Mouse (Mus musculus): ENCODE data around the gene Fuk. TPM values are rescaled to one million over a fixed set of nuclear protein-coding genes. Genes with fewer than 3 reads are reported as not detected.
"Not testable (repeated sequence)": the region's sequence is repeated elsewhere in the genome, so short reads cannot be mapped to it uniquely, and the experiment has no call there.

Fuk gene
- polyA plus RNA-seq, 1 experiment from 2014 or later: 4.3 TPM

GRCm38 (mm10) chr8:110933272-110933671 lies 31.0 kb upstream of the Fuk start:
- Histone ChIP-seq H3K27me3 (ENCODE audit: control insufficient read depth, insufficient read depth, low read length) (no peaks in the 10 kb centered on the region), H3K27ac (ENCODE audit: low read depth, low read length) (no peak overlapping the region), H3K9me3 (ENCODE audit: control insufficient read depth, low read length) (no peaks in the 10 kb centered on the region), H3K36me3 (ENCODE audit: control insufficient read depth, insufficient read depth, low read length) (no peaks in the 10 kb centered on the region), H3K9ac (ENCODE audit: low read length) (no peak overlapping the region), H3K4me2 (no peak overlapping the region), H3K4me1 (ENCODE audit: control insufficient read depth, insufficient read depth, low read length) (no peaks in the 10 kb centered on the region), H3K4me3 (ENCODE audit: low read depth, low read length) (no peak overlapping the region)
- DNase-seq (ENCODE audit: low spot score, missing footprints): no peak
- ATAC-seq (ENCODE audit: low FRiP score): no peak
- WGBS: 90% methylated on average over 2 of the region's 2 CpGs

GRCm38 (mm10) chr8:110932444-110932843 lies 30.2 kb upstream of the Fuk start:
- Histone ChIP-seq H3K9me3 (ENCODE audit: control insufficient read depth, low read length) (no peaks in the 10 kb centered on the region), H3K27me3 (ENCODE audit: control insufficient read depth, insufficient read depth, low read length) (no peaks in the 10 kb centered on the region), H3K4me2 (no peak overlapping the region), H3K27ac (ENCODE audit: low read depth, low read length) (no peak overlapping the region), H3K4me1 (ENCODE audit: control insufficient read depth, insufficient read depth, low read length) (no peaks in the 10 kb centered on the region), H3K9ac (ENCODE audit: low read length) (no peak overlapping the region), H3K4me3 (ENCODE audit: low read depth, low read length) (no peak overlapping the region), H3K36me3 (ENCODE audit: control insufficient read depth, insufficient read depth, low read length) (no peaks in the 10 kb centered on the region)
- no peak for DNase-seq (ENCODE audit: low spot score, missing footprints)
- no peak for ATAC-seq (ENCODE audit: low FRiP score)
- WGBS: 88% methylated on average over 3 of the region's 3 CpGs

GRCm38 (mm10) chr8:110931176-110931939 lies 29.1 kb upstream of the Fuk start:
- WGBS: 78% methylated on average over 12 of the region's 12 CpGs

GRCm38 (mm10) chr8:110929672-110930071 lies 27.4 kb upstream of the Fuk start:
- H3K4me1 ChIP-seq (ENCODE audit: control insufficient read depth, insufficient read depth, low read length); H3K4me3 ChIP-seq (ENCODE audit: low read depth, low read length); H3K4me2 ChIP-seq; DNase-seq (ENCODE audit: low spot score, missing footprints); H3K9ac ChIP-seq (ENCODE audit: low read length); H3K9me3 ChIP-seq (ENCODE audit: control insufficient read depth, low read length); H3K36me3 ChIP-seq (ENCODE audit: control insufficient read depth, insufficient read depth, low read length); ATAC-seq (ENCODE audit: low FRiP score); H3K27me3 ChIP-seq (ENCODE audit: control insufficient read depth, insufficient read depth, low read length); H3K27ac ChIP-seq (ENCODE audit: low read depth, low read length): not testable (repeated sequence)
- 94% methylated on average over 6 of the region's 8 CpGs for WGBS

More at GRCm38 (mm10) chr8:110931176-110931939, 29.1 kb upstream of the Fuk start:
- no peak for DNase-seq (ENCODE audit: low spot score, missing footprints)
- Histone ChIP-seq H3K9ac (ENCODE audit: low read length) (no peak overlapping the region), H3K27ac (ENCODE audit: low read depth, low read length) (no peak overlapping the region), H3K4me2 (no peak overlapping the region), H3K4me3 (ENCODE audit: low read depth, low read length) (no peak overlapping the region), H3K27me3 (ENCODE audit: control insufficient read depth, insufficient read depth, low read length) (no peaks in the 10 kb centered on the region), H3K36me3 (ENCODE audit: control insufficient read depth, insufficient read depth, low read length) (no peaks in the 10 kb centered on the region), H3K4me1 (ENCODE audit: control insufficient read depth, insufficient read depth, low read length) (no peaks in the 10 kb centered on the region), H3K9me3 (ENCODE audit: control insufficient read depth, low read length) (no peaks in the 10 kb centered on the region)
- ATAC-seq (ENCODE audit: low FRiP score): no peak

- H3K27ac ChIP-seq (ENCODE audit: low read depth, low read length): no peak overlapping the region
- 61% methylated on average over 5 of the region's 5 CpGs for WGBS
- ATAC-seq (ENCODE audit: low FRiP score): no peak
These were observed 26.8 kb upstream of the Fuk start for GRCm38 (mm10) chr8:110929066-110929465.

GRCm38 (mm10) chr8:110928435-110928834 lies 26.1 kb upstream of the Fuk start:
- no peak overlapping the region for H3K4me3 ChIP-seq (ENCODE audit: low read depth, low read length)
- ATAC-seq (ENCODE audit: low FRiP score): no peak
- H3K36me3 ChIP-seq (ENCODE audit: control insufficient read depth, insufficient read depth, low read length): no peaks in the 10 kb centered on the region
- WGBS: 85% methylated on average over 7 of the region's 7 CpGs
- no peak overlapping the region for H3K4me2 ChIP-seq
- no peak overlapping the region for H3K27ac ChIP-seq (ENCODE audit: low read depth, low read length)
- DNase-seq (ENCODE audit: low spot score, missing footprints): no peak
- H3K9me3 ChIP-seq (ENCODE audit: control insufficient read depth, low read length): no peaks in the 10 kb centered on the region
- no peaks in the 10 kb centered on the region for H3K27me3 ChIP-seq (ENCODE audit: control insufficient read depth, insufficient read depth, low read length)
- no peak overlapping the region for H3K9ac ChIP-seq (ENCODE audit: low read length)
- no peaks in the 10 kb centered on the region for H3K4me1 ChIP-seq (ENCODE audit: control insufficient read depth, insufficient read depth, low read length)

More at GRCm38 (mm10) chr8:110929066-110929465, 26.8 kb upstream of the Fuk start:
- no peaks in the 10 kb centered on the region for H3K4me1 ChIP-seq (ENCODE audit: control insufficient read depth, insufficient read depth, low read length)
- no peaks in the 10 kb centered on the region for H3K27me3 ChIP-seq (ENCODE audit: control insufficient read depth, insufficient read depth, low read length)
- H3K36me3 ChIP-seq (ENCODE audit: control insufficient read depth, insufficient read depth, low read length): no peaks in the 10 kb centered on the region
- no peaks in the 10 kb centered on the region for H3K9me3 ChIP-seq (ENCODE audit: control insufficient read depth, low read length)
- H3K9ac ChIP-seq (ENCODE audit: low read length): no peak overlapping the region
- no peak overlapping the region for H3K4me3 ChIP-seq (ENCODE audit: low read depth, low read length)
- no peak overlapping the region for H3K4me2 ChIP-seq
- DNase-seq (ENCODE audit: low spot score, missing footprints): no peak

- H3K4me2 ChIP-seq: no peak overlapping the region
- WGBS: 56% methylated on average over 5 of the region's 5 CpGs
- peaks cover under 1% of the 10 kb centered on the region for H3K4me1 ChIP-seq (ENCODE audit: control insufficient read depth, insufficient read depth, low read length)
- no peaks in the 10 kb centered on the region for H3K36me3 ChIP-seq (ENCODE audit: control insufficient read depth, insufficient read depth, low read length)
- H3K4me3 ChIP-seq (ENCODE audit: low read depth, low read length): no peak overlapping the region
- no peak for DNase-seq (ENCODE audit: low spot score, missing footprints)
- H3K27ac ChIP-seq (ENCODE audit: low read depth, low read length): no peak overlapping the region
- no peaks in the 10 kb centered on the region for H3K9me3 ChIP-seq (ENCODE audit: control insufficient read depth, low read length)
- H3K9ac ChIP-seq (ENCODE audit: low read length): no peak overlapping the region
- ATAC-seq (ENCODE audit: low FRiP score): no peak
- H3K27me3 ChIP-seq (ENCODE audit: control insufficient read depth, insufficient read depth, low read length): no peaks in the 10 kb centered on the region
These were observed 24.4 kb upstream of the Fuk start for GRCm38 (mm10) chr8:110926690-110927089.

- no peaks in the 10 kb centered on the region for H3K36me3 ChIP-seq (ENCODE audit: control insufficient read depth, insufficient read depth, low read length)
- ATAC-seq (ENCODE audit: low FRiP score) (no peak), DNase-seq (ENCODE audit: low spot score, missing footprints) (no peak)
- no peak overlapping the region for H3K9ac ChIP-seq (ENCODE audit: low read length)
- no peak overlapping the region for H3K4me3 ChIP-seq (ENCODE audit: low read depth, low read length)
- no peaks in the 10 kb centered on the region for H3K9me3 ChIP-seq (ENCODE audit: control insufficient read depth, low read length)
- H3K27ac ChIP-seq (ENCODE audit: low read depth, low read length): no peak overlapping the region
- H3K4me2 ChIP-seq: no peak overlapping the region
- WGBS: 84% methylated on average over 8 of the region's 8 CpGs
- H3K27me3 ChIP-seq (ENCODE audit: control insufficient read depth, insufficient read depth, low read length): no peaks in the 10 kb centered on the region
- peaks cover 10% of the 10 kb centered on the region for H3K4me1 ChIP-seq (ENCODE audit: control insufficient read depth, insufficient read depth, low read length)
These were observed 23.4 kb upstream of the Fuk start for GRCm38 (mm10) chr8:110925691-110926140.

GRCm38 (mm10) chr8:110921492-110922230 lies 19.4 kb upstream of the Fuk start:
- Histone ChIP-seq H3K27ac (ENCODE audit: low read depth, low read length) (no peak overlapping the region), H3K9me3 (ENCODE audit: control insufficient read depth, low read length) (no peaks in the 10 kb centered on the region), H3K4me2 (peak overlapping the region; percentile 88), H3K4me3 (ENCODE audit: low read depth, low read length) (no peak overlapping the region), H3K36me3 (ENCODE audit: control insufficient read depth, insufficient read depth, low read length) (no peaks in the 10 kb centered on the region), H3K27me3 (ENCODE audit: control insufficient read depth, insufficient read depth, low read length) (no peaks in the 10 kb centered on the region), H3K4me1 (ENCODE audit: control insufficient read depth, insufficient read depth, low read length) (peaks cover 19% of the 10 kb centered on the region), H3K9ac (ENCODE audit: low read length) (no peak overlapping the region; the same call in 1 of the 2 replicates)
- WGBS: 33% methylated on average over 7 of the region's 7 CpGs
- no peak for DNase-seq (ENCODE audit: low spot score, missing footprints)
- no peak for ATAC-seq (ENCODE audit: low FRiP score)

Measured in midbrain, embryonic 11.5 days (tissue).